Mouse (Mus musculus) thymus, postnatal 25 days (tissue): ENCODE measurements around the gene Slc39a1.

ENCODE experiments used
- DNase-seq: peaks from one replicate; pipeline ENCODE4 v3.0.0; 2022

Gene Slc39a1

GRCm38 (mm10) chr3:90247960-90248745, at the start of gene Slc39a1:
TSS of gene Slc39a1 (plus strand) at chr3:90248172.
- DNase-seq, result peak; percentile 93

DNA sequence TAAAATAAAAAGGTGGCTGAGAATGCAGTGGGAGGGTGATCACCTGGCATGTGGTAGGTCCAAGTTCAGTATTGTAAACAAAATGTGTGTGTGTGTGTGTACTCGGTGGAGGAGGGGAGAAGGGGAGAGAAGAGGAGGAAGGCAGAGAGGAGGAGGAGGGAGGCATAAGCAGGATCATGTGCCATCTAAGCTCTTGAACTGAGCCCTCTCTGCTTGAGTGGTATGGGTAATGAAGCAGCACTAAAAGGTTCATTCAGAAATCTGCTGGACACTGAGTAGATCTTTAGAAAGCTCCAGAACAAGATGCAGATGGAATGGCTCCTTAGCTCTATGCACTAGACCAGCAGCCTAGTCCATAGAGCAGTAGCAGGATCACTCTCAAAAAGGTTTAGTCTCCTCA, 45.1 kb upstream of the Slc39a1 start:
- no peak for DNase-seq

- no peak for DNase-seq
Measured at GRCm38 (mm10) chr3:90203619-90204018, 44.4 kb upstream of the Slc39a1 start.

- no peak for DNase-seq
Measured at GRCm38 (mm10) chr3:90204582-90204981, 43.4 kb upstream of the Slc39a1 start.

- DNase-seq, result no peak
Measured at GRCm38 (mm10) chr3:90208662-90209061, 39.3 kb upstream of the Slc39a1 start.

- no peak for DNase-seq
Measured at GRCm38 (mm10) chr3:90209908-90210566, 37.9 kb upstream of the Slc39a1 start.

GRCm38 (mm10) chr3:90211475-90212398, 36.2 kb upstream of the Slc39a1 start:
- DNase-seq, result no peak

DNA sequence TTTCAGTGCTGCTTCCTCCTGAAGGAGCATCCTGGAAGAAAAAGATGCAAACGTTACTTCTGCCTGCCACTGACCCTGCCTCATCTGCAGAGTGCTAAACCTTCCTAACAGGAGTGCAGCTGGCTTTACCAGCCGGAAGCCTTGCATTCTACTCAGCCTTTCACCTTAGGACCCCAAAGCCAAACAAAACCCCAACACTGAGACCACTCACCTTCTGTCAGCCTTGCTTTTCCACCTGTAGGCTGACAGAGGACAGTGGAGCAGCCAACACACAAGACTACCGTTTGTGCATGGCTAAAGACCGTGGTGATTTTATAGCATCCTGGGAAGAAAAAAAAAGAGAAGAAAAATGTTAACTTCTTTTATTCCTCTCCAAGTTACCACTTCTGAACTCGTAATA, 35.2 kb upstream of the Slc39a1 start:
- DNase-seq, result no peak

DNA sequence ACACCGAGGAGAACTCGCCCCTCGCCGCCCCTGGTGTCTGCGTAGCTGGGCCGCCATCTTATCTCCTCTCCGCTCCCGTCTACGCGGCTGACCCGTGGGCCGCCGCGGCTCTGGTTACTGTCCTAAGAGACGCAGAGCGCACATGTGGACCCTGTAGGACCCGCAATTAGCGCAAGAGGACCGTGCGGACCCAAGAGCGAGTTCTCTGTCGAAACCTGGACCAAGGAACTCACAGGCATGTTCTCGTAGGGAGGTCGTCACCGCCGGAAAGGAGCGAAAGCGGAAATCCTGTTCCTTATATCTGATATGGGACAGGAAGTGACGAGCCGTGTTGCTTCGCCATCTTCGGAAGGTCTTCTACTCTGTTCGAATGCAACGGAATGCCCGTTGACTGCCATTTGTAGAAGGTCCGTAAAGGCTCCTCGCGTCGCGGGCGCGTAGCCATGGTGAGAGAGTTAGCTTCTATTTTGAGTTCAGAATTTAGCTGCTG, 34.5 kb upstream of the Slc39a1 start, which contains the start of the genes Rps27 and Rab13:
Rps27 (minus strand) TSS at position 275 of the 490 bp plus-strand sequence.
Rab13 (plus strand) TSS at position 319 of the 490 bp plus-strand sequence.
- peak; percentile 88 for DNase-seq

GRCm38 (mm10) chr3:90213956-90214684, 33.9 kb upstream of the Slc39a1 start:
- no peak for DNase-seq

DNA sequence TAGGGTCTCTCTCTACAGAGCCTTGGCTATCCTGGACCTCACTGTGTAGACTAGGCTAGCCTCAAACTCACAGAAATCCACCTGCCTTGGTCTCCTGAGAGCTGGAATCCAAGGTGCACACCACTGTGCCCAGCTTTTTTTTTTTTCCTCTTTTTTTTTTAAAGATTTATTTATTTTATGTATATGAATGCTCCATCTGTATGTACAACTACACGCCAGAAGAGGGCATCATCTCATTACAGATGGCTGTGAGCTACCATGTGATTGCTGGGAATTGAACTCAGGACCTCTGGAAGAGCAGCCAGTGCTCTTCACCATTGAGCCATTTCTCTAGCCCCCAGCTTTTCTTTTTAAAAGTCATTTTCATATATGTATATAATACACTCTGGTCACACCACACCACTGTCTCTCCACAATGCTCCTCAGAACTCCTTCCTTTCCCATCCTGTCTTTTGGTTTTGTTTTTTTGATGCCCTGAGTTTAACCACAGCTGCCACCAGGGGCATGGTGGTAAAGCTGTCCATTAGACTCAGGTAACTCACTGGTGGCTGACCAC, 32.1 kb upstream of the Slc39a1 start:
- DNase-seq, result peak; percentile 23

GRCm38 (mm10) chr3:90220088-90220487, 27.9 kb upstream of the Slc39a1 start:
- peak; percentile 56 for DNase-seq

GRCm38 (mm10) chr3:90220531-90220951, 27.4 kb upstream of the Slc39a1 start:
- DNase-seq, result peak; percentile 16

- no peak for DNase-seq
Measured at GRCm38 (mm10) chr3:90221123-90221522, 26.8 kb upstream of the Slc39a1 start.

DNA sequence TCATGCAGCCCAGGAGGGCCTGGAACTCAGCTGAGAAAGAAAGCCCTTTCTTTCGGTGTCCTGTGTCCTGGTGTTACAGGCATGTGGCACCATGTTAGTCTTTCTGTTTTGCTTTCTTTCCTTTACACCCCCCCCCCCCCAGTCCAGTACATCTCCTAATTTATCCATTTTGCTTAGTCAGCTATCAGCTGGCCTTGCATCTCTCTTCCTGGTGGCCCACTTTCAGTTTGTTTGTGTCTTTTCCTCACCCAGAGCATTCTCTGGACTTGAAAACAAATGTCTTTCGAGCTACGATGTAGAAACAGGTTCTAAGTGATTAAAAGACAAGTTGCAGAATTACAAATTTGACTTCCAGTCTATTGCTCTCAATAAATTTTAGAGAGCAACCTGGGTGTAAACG, 25.5 kb upstream of the Slc39a1 start:
- DNase-seq, result no peak

- DNase-seq, result no peak
Measured at GRCm38 (mm10) chr3:90222941-90223340, 25.0 kb upstream of the Slc39a1 start.

DNA sequence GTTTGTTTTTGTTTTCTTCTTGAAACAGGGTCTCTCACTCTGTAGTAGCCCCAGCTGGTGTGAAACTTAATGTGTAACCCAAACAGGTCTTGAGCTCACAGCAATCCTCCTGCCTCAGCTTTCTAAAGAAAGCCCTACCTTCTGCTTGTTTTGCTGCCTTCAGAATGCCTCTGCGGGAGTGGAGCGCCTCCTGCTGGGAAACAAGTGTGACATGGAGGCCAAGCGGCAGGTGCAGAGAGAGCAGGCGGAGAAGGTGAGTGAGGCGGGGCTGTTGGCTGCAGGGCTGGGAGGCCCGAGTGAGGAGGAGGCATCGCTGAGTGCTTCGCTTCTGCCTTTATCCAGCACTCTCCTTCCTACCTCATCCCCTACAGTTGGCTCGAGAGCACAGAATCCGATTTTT, 23.6 kb upstream of the Slc39a1 start:
- DNase-seq, result no peak

- DNase-seq, result no peak
Measured at GRCm38 (mm10) chr3:90231075-90231474, 16.9 kb upstream of the Slc39a1 start.

- DNase-seq, result peak; percentile 92
Measured at GRCm38 (mm10) chr3:90231507-90232333, 16.3 kb upstream of the Slc39a1 start, which contains the start of gene Jtb. TSS of gene Jtb (plus strand) at chr3:90231597.

GRCm38 (mm10) chr3:90241251-90241650, 6.7 kb upstream of the Slc39a1 start:
- no peak for DNase-seq
